Mouse (Mus musculus) lung, postnatal 10 days (tissue): Measurements from ENCODE around the gene Cdh26.

ENCODE experiments used
- DNase-seq: peaks from one replicate; pipeline ENCODE4 v3.0.0; 2021

Gene Cdh26

GRCm38 (mm10) chr2:178449386-178449785 lies 19.1 kb downstream of the Cdh26 start:
- DNase-seq: no peak

DNA sequence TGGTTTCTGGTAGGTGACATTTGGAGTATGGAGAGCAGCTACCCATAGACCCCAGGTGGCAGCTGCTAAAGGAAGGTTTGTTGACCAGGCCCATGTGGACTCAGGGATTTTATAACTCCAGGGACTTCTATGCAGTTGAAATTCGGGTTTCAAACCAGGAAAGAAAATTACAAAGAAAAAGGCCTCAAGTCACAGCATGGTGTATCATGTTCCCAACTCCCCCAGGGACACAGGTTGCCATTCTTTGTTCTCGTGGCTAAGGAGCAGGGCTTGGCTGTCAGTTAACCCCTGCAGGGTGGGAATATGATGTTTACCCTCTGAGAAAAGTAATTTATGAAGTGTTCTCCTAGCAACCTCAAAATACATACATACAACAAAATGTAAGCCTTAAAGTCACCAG lies 19.9 kb downstream of the Cdh26 start:
- no peak for DNase-seq

- no peak for DNase-seq
Observed at GRCm38 (mm10) chr2:178450961-178451360, 20.6 kb downstream of the Cdh26 start.

GRCm38 (mm10) chr2:178454664-178455516 lies 24.6 kb downstream of the Cdh26 start:
- peak; percentile 47 for DNase-seq

GRCm38 (mm10) chr2:178457414-178457813 lies 27.1 kb downstream of the Cdh26 start:
- no peak for DNase-seq

- peak; percentile 21 for DNase-seq
Observed at GRCm38 (mm10) chr2:178460353-178460752, 30.0 kb downstream of the Cdh26 start.

DNA sequence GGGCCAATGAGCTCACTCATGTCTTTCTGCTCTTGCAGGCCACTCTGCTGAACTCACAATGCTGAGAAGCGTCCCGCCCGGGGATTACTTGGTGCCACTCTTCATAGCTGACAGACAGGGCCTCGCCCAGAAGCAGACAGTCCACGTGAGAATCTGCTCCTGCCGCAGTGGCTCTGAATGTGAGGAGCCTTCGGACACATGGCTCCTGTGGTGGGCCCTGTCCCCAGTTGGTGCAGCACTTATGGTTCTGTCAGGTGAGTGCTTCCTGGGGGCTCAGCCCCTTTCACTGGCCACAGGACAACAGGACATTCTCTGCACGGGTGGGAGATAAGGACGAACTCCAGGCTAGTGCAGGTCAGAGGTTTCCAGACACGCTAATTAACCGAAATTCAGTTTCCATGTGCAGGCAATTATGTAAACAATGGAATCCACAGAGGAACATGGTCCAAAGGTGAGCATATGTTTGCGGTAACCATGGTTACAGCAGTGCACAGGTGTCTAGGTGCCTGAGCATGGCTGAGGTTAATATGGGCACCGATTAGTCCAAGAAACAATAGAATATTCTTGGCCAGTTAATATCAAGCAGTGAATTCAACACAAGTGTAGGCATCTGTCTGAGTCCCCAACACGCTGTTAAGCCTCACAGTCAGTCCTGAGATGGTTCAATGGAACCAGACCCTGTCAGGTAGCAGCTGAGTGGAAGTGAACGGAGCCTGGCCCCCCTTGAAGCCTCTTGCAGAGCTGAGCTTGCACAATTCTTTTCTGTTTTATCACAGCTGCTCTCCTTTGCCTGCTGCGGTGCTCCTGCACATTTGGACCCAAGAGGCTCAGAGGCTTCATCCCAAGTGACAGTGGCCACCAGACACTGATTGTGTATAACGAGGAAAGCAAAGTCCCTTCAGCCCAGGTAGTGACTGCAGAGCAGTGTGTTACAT lies 41.5 kb downstream of the Cdh26 start:
- DNase-seq: no peak

GRCm38 (mm10) chr2:178473916-178474315 lies 43.6 kb downstream of the Cdh26 start:
- no peak for DNase-seq

- DNase-seq: no peak
Observed at GRCm38 (mm10) chr2:178477228-178477627, 46.9 kb downstream of the Cdh26 start.

- no peak for DNase-seq
Observed at GRCm38 (mm10) chr2:178479011-178479410, 48.7 kb downstream of the Cdh26 start.

- no peak for DNase-seq
Observed at GRCm38 (mm10) chr2:178480932-178481331, 50.6 kb downstream of the Cdh26 start.

DNA sequence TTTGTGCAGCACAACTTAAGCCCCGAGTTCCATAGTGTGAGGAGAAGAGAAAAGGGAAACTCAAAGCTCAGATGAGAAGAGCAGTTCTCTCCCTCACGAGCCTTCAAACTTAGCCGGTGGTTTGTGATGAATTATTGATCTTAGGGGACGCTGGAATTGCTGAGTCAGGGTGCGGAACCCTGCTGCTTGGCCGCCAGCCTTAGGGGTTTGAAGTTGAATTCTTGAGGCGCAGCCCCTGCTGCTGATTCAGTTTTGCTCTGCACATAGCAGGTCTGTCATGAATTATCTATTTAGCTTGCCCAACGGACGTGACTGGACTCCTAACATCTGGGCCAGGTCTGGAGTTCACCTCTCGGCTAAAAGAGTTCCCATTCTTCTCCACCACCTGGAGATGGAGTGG lies 53.1 kb downstream of the Cdh26 start:
- DNase-seq: no peak

GRCm38 (mm10) chr2:178488276-178488675 lies 57.9 kb downstream of the Cdh26 start:
- no peak for DNase-seq

DNA sequence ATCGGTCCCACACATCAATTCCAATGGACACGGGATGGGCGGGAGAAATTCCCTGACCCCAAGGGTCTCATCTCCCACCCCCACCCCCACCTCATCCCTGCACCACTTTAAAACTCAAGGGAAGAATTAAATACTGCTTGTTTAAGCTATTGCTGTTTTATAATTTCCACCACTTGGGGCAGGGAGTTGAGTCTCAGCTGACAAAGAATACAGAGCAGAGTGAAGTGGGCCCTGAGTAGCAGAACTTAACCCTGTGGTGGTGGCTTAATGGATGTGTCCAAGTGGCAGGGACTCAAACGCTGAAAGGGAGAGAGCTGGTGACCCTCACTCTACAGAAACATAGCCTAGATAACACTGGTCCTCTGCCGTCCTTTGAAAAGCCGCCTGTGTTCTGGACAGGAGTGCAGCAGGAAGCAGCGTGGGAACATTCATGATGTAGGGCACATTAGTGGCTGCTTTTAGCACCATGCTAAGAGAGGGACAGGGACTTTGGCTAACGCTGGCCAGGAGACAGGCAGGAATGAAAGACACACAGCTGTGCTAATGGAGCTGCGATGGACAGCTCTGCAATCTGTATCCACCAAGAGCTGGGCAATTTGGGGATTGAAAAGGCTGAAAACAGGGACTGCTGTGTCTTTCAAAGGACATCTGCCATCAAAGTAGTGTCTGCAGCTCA lies 60.1 kb downstream of the Cdh26 start:
- DNase-seq: no peak

DNA sequence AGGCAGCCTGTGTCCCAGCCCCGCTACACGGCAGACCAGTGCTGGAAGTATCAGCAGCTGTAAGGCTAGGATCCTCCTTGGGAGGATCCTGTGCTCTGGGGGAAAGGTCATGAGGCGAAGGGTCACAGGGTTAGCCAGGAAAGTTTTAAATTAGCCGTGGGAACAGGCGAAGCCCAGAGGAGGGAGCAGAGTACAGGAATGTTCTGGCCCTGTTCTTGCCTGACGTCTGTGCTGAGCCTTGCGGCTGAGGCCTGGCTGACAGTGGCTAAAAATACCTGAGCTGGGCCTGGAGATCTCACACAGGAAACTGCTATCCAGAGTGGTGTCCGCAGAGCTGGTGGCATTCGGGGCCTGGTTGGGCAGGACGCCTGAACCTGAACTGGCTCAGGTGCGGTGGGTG lies 63.7 kb downstream of the Cdh26 start:
- DNase-seq: no peak

DNA sequence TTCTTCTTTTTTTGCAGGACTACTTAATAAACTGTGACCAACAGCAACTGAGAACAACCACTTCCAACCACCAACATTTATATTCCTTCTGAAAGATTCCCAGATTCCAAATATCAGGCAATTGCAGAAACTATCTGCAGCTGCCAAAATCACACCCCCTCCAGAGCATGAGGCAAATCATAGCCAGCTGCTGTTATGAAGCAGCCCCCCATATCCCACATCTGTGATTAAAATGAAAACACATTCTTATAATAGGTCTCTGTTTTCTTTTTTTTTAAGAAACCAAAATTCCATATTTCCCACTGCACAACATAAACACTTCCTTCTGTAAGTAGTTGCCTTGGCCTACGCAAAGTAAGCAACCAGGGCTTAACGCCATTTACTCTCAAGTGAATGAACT lies 65.5 kb downstream of the Cdh26 start:
- DNase-seq: no peak

DNA sequence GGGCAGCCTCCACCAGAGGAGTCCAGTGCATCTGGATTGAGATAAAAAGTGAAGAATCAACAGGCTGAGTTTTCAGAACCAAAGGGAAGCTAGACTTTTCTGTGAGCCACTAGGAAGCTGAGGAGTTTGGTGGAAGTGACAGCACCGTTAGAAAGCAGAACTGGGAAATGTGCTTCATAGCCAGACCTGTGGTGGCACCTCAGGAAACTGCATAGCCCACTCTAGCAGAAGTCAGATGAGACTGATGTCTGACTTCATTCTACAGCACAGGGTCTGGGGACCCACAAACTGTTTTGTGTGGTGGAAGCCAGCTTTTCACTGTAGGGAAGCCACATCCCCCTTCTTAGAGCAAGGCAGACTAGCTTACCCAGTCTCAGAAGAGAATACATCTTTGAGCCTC lies 67.6 kb downstream of the Cdh26 start:
- DNase-seq: no peak

- DNase-seq: peak; percentile 67
Observed at GRCm38 (mm10) chr2:178498409-178498808, 68.1 kb downstream of the Cdh26 start.

DNA sequence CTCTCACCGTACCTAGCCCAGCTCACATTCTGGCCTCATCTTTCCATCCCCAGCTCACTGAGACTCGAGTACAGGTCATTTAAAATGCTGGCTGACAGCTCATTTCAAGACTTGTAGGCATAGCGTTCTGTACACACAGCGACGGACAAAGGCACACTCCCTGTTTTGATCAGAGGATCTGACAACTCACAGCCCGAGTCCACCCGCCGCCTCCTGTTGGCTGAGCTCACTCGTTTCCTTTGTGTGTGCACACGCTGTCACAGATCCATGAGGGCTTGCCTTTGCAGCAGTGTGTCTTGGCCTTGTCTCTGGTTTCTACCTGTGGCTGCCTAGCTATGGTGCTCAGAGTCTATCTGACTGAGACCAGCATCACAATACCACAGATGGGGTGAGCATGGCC lies 72.1 kb downstream of the Cdh26 start:
- DNase-seq: no peak

GRCm38 (mm10) chr2:178506056-178506455 lies 75.7 kb downstream of the Cdh26 start:
- peak; percentile 17 for DNase-seq

- peak; percentile 75 for DNase-seq
Observed at GRCm38 (mm10) chr2:178507379-178508014, 77.2 kb downstream of the Cdh26 start.

DNA sequence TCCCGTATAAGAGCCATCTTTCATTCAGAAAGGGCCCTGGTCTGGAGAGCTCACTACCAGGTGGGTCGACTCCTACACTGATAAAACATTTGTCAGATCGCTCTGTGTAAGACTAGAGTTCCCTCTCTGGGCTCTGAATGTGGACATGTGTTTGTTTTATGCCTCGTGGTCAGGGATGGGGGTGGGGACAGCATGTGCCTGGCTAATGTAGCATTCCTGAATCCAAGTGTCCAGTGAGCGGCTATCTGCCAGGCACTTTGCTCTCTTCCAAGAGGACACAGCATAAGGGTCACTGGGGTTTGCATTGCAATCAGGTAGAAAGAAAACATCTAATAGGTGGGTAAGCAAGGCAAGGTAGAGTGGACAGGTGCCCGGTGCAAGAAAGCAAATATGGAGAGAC lies 77.9 kb downstream of the Cdh26 start:
- no peak for DNase-seq

DNA sequence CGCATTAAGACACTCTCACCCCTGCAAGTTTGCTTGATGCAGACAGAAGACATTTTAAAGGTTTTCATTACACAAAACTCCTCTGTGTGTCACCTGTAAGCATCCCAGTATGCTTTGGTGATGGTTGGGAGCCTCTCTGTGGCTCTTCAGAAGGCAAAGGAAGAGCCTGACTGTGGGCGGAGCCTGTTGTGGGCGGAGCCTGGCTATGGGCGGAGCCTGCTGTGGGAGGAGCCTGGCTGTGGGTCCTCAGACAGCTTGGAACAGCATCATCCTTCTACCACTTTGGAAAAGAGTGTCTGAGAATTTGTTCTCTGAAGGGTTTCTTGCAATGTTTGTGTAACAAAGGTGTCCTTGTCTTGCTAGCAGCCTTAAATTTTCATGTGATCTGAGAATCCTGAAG lies 82.7 kb downstream of the Cdh26 start:
- DNase-seq: no peak
